Mouse (Mus musculus) inflammation-experienced regulatory T-cells, adult 6 months (primary cell): ENCODE data around the gene Top3b. TPM values are rescaled to one million over a fixed set of nuclear protein-coding genes. Genes with fewer than 3 reads are reported as not detected.
A peak's percentile ranks its signal among the peaks of the same experiment; 100 is the strongest.
"Not testable (repeated sequence)": the region's sequence is repeated elsewhere in the genome, so short reads cannot be mapped to it uniquely, and the experiment has no call there.

Source experiments
- ATAC-seq: one replicate; pipeline ENCODE4 v1.8.0; 2017
- polyA plus RNA-seq, 3 experiments: library from polyadenylated mRNA; unstranded; fragments of 100-300 nt; shearing (Covaris generic); gene quantifications; one replicate each; pipeline ENCODE4 v1.2.1; 2017

Gene Top3b
- polyA plus RNA-seq, result 10 to 100 TPM; 38.9 to 76.8 (median 55.8) TPM

- peak; percentile 98 for ATAC-seq
Measured at GRCm38 (mm10) chr16:16870617-16871331, at the start of gene Top3b, which contains the start of gene Vpreb1. TSS of gene Top3b (plus strand) at chr16:16870736. TSS of gene Vpreb1 (minus strand) at chr16:16870843.

DNA sequence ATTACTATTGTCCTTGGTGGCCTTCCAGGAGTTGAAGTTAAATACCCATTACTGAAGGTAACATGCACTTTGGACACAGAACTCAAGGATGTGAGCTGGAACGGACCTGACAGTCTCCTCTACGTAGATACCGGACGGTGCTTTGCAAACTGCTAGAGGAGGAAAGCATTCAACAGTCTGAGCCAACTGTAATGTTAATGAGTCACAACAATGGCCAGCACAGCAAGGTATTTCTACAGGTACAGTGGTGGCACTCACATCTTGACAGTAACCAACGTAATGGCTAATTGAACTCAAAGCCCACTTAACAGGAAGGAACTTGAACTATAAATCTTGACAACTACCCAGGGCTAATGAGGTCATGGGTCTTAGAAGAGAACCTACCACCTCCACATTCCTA is 45.1 kb upstream of the Top3b start:
- ATAC-seq, result no peak

- no peak for ATAC-seq
Measured at GRCm38 (mm10) chr16:16826223-16826622, 44.3 kb upstream of the Top3b start.

DNA sequence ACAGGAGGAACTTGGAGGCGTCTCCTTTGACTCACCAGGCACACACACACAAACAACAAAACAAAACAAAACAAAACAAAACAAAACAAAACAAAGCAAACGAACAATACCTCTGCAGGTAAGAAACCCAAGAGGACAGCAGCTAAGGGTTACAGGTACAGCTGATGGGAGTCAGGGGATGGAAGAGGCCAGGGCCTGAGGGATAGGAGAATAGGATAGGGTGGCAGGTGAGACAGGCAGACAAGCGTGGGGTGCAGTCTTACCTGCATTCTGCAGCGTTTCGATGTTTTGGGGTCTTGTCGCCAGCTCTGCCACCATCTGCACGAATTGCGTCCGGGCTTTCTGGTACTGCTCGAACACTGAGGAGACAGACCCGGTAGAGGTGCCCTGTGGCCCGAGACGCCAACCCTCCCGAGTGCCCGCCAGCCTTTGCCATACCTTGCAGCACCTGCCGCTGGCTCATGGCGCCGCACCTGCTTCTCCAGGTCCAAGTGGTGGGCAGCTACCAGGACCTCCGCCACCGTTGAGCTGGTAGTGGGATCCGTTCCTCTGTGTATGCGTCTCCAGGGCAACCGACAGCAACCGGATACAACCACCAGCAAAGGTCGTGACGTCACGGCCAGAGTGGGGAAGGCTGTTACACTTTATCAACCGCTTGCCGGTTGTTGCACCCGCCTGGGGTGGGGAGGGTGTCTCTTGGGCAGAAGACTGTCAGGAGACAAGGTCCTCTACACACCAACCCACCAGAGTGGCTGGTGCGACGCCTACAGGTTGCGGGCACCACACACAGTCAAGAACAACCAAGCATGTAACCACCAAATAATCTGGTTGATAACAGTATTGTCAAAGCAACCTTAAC is 41.5 kb upstream of the Top3b start, which contains the start of gene Spag6l:
Gene Spag6l (minus strand): TSS at position 700 of the 859 bp plus-strand sequence.
- peak; percentile 98 for ATAC-seq

GRCm38 (mm10) chr16:16829671-16830070 is 40.9 kb upstream of the Top3b start:
- ATAC-seq, result no peak

DNA sequence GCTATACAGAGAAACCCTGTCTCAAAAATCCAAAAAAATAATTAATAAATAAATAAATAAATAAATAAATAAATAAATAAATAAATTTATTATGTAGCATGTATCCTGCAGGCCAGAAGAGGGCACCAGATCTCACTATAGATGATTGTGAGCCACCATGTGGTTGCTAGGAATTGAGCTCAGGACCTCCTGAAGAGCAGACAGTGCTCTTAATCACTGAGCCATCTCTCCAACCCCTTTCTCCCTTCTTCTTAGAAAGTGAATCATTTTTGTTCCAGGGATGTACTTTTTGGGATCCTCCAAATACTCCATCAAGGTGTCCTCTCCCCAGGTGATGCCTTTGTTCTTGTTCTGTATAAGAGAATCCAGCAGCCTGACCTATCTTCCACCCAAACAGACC is 21.3 kb upstream of the Top3b start:
- ATAC-seq, result peak; percentile 38

- no peak for ATAC-seq
Measured at GRCm38 (mm10) chr16:16852411-16852810, 18.1 kb upstream of the Top3b start.

DNA sequence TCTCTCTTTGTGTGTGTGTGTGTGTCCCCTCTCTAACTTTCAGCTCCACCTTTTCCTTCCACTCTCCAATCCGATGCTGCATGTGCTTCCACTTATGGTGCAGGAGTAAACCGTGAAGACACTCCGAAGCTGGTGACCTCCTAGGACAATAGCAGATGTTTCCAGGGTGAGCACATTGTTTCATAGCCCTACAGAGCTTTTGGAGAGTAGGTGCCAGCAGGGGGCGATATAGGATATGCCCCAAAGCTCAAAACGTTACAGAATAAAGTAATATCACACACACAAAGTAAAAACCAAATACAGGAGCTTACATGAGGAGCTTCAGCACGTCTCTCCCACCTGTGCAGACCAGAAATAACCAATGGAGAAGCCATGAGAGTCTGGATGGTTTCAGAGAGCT is 15.7 kb upstream of the Top3b start:
- ATAC-seq, result peak; percentile 61

GRCm38 (mm10) chr16:16855541-16855940 is 15.0 kb upstream of the Top3b start:
- no peak for ATAC-seq

DNA sequence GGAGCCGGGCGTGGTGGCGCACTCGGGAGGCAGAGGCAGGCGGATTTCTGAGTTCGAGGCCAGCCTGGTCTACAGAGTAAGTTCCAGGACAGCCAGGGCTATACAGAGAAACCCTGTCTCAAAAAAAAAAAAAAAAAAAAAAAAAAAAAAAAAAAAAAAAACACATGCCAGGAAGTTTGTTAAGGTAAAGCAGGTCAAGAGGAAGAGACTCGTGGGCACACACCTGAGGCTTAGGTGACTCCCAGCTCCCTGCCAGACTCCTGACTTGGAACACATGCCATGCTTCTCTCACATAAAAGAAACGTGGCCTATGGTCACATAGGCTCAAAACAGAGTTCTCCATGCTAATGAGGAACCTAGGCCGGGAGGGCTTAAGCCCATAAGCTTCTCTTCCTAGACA is 14.5 kb upstream of the Top3b start:
- not testable (repeated sequence) for ATAC-seq

DNA sequence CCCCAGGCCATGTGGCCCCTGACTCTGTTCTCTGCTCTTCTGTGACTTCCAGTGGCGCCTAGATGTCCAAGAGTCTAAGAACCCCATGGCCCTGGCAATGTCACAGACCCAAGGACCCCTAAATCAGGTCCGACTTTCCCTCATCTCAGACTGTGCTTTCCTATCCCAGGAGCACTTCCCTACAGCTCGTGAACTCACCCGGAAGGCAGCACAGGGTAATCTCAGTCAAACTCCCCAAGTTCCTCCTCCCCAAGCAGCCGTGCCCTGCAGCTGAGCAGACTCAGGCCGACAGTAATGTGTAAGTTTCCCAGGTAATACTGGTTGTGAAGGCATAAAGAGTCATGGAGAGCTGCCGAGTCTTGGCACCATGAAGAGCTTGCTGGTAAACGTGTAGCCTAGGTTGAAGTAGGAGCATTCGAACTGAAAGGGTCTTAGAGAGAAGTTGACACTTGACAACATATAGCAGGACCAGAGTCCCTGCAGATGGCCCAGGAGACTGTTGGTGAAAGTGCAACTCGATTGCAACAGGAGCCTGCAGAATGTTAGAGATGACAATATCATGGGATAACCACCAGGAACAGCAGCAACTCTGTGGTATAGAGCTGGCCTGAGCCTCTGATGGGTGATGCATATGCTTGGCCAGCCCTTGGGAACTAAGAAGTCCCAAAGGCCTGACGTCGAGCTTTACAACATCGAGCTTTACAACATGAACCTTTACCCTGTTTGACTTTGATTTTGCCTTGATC is 13.6 kb upstream of the Top3b start:
- ATAC-seq, result no peak

DNA sequence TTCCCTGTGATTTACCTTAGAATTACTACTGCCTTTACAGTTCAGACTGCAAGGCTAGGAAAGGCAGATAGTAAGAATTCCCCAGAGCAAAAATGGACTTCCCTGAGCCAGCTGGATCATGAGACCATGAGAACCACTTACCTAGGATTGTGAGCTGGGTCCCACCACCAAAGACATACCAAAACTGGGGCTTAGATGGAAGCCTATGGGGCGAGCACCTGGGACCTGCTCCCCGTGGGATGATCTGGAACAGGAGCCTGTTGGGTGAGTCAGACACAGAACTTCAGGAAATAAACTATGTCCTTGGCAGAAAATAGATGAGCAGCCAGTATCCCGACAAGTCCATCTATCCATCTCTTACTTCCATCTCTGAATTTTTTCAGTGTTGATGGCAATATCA is 8.2 kb upstream of the Top3b start:
- ATAC-seq, result no peak

DNA sequence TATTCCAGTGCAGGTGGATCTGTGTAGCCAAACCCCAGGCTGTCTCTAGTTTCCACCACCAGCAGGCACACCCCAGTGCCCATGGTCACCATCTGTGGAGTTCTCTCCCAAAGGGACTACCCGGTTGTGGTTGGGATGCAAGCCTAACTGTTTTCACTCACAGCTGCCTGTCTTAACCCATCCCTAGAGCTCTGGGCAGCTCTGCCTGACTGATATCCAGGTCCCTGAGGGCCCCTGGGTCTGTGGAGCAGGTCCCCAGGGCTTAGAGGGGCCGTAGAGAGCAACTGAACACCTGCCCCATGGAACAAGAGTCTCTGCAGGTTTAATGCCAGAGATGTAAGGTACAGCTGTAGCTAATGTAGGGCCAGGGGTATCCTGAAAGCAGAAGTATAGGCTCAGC is 6.6 kb upstream of the Top3b start, which contains the start of gene Igll1:
Gene Igll1 (minus strand): TSS at position 8 of the 400 bp plus-strand sequence.
- no peak for ATAC-seq

- ATAC-seq, result no peak
Measured at GRCm38 (mm10) chr16:16865217-16865616, 5.3 kb upstream of the Top3b start.

- no peak for ATAC-seq
Measured at GRCm38 (mm10) chr16:16865696-16866561, 4.6 kb upstream of the Top3b start.

DNA sequence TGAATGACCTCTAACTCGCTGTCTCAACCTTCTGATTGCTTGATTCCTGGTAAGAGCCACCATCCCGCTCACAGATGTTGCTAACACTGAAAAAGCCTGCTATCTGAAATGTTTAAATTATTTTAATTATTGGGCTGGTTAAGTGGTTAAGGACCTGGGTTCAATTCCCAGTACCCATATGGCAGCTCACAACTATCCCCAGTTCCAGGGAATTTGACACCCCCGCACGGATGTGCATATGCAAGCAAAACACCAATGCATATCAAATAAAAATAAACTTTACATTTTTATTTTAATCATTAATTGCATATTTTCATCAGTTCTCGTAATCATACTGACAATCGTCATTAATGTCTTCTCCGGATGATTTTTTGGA is 307 bp upstream of the Top3b start:
- no peak for ATAC-seq

DNA sequence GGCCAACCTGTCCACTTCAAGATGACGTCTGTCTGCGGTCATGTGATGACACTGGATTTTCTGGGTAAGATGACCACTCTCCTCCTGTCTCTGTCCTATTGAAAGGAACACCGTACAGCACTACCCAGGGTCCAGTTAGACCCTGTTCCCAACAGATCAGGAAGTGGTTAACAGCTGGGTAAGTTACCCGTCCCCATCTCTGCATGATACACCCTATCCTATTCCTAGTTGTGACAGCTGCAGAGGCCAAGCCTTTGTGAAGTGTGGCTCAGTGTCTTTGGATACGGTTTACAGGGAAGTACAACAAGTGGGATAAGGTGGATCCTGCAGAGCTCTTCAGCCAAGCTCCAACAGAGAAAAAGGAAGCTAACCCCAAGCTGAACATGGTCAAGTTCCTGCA is 8.5 kb downstream of the Top3b start:
- ATAC-seq, result no peak

- ATAC-seq, result no peak
Measured at GRCm38 (mm10) chr16:16888341-16888740, 17.8 kb downstream of the Top3b start.

- no peak for ATAC-seq
Measured at GRCm38 (mm10) chr16:16892366-16892765, 21.8 kb downstream of the Top3b start.

GRCm38 (mm10) chr16:16896015-16896381 is 25.5 kb downstream of the Top3b start:
- peak; percentile 21 for ATAC-seq

GRCm38 (mm10) chr16:16896382-16897055 is 26.0 kb downstream of the Top3b start, which contains the start of gene Ppm1f:
TSS of gene Ppm1f (plus strand) at chr16:16896469.
- peak; percentile 95 for ATAC-seq
